Comparison of ENCODE assay signal across 8 mouse cellular contexts in genomic region chr19:47338396-47339164, GRCm38 (mm10).
DNase-seq lines count a peak whose midpoint lies in the region; ATAC-seq and TF ChIP-seq lines count a peak whose summit lies in the region.

No protein-coding gene starts in this region.

- 47% methylated on average over 24 of the region's 24 CpGs for WGBS in kidney, embryonic 16.5 days
- 24% methylated on average over 24 of the region's 24 CpGs for WGBS in embryonic facial prominence, embryonic 10.5 days
- WGBS in hindbrain, postnatal 0 days, result 26% methylated on average over 24 of the region's 24 CpGs
- WGBS in midbrain, postnatal 0 days, result 29% methylated on average over 24 of the region's 24 CpGs

- ATAC-seq in kidney, embryonic 16.5 days (ENCODE audit: low FRiP score, low TSS enrichment), result 0 out of 2 replicates have a peak, but pooled peaks have one; percentile 25
- peak; percentile 27 for ATAC-seq in hindbrain, postnatal 0 days
- ATAC-seq in midbrain, postnatal 0 days (ENCODE audit: low FRiP score), result no peak

- H3K9me3 ChIP-seq in kidney, embryonic 16.5 days (ENCODE audit: low read length), result no peaks in the 10 kb centered on the region
- H3K9me3 ChIP-seq in embryonic facial prominence, embryonic 10.5 days, result no peaks in the 10 kb centered on the region
- no peaks in the 10 kb centered on the region for H3K9me3 ChIP-seq in hindbrain, postnatal 0 days (ENCODE audit: low read length)
- no peaks in the 10 kb centered on the region for H3K9me3 ChIP-seq in midbrain, postnatal 0 days (ENCODE audit: low read length)

- peak overlapping the region; percentile 31 for H3K4me3 ChIP-seq in kidney, embryonic 16.5 days (ENCODE audit: low read length)
- peak overlapping the region; percentile 49 for H3K4me3 ChIP-seq in embryonic facial prominence, embryonic 10.5 days
- peak overlapping the region; percentile 30 for H3K4me3 ChIP-seq in hindbrain, postnatal 0 days (ENCODE audit: low read length)
- H3K4me3 ChIP-seq in midbrain, postnatal 0 days (ENCODE audit: low read depth, low read length), result peak overlapping the region; percentile 34

- no peak overlapping the region for H3K27ac ChIP-seq in kidney, embryonic 16.5 days (ENCODE audit: low read length)
- 0 out of 2 replicates have a peak overlapping the region, but pooled peaks have one; percentile 52 for H3K27ac ChIP-seq in embryonic facial prominence, embryonic 10.5 days (replicated peaks)
- H3K27ac ChIP-seq in hindbrain, postnatal 0 days, result no peak overlapping the region
- no peak overlapping the region for H3K27ac ChIP-seq in midbrain, postnatal 0 days (ENCODE audit: low read depth, low read length)

- peak overlapping the region; percentile 53 for H3K4me2 ChIP-seq in kidney, embryonic 16.5 days (replicated peaks; ENCODE audit: low read depth, low read length)
- peak overlapping the region; percentile 64 for H3K4me2 ChIP-seq in hindbrain, postnatal 0 days (ENCODE audit: low read depth, low read length)
- peak overlapping the region; percentile 64 for H3K4me2 ChIP-seq in midbrain, postnatal 0 days (ENCODE audit: low read depth, low read length, poor library complexity, severe bottlenecking)

- H3K36me3 ChIP-seq in kidney, embryonic 16.5 days (ENCODE audit: insufficient read depth, low read length), result no peaks in the 10 kb centered on the region
- no peaks in the 10 kb centered on the region for H3K36me3 ChIP-seq in embryonic facial prominence, embryonic 10.5 days (replicated peaks)
- no peaks in the 10 kb centered on the region for H3K36me3 ChIP-seq in hindbrain, postnatal 0 days (ENCODE audit: insufficient read depth, low read length)
- H3K36me3 ChIP-seq in midbrain, postnatal 0 days (ENCODE audit: insufficient read depth, low read length), result no peaks in the 10 kb centered on the region

- no peak for TF ChIP-seq CTCF in hindbrain, postnatal 0 days (IDR thresholded peaks at IDR 0.05; ENCODE audit: low read depth)
- TF ChIP-seq CTCF in midbrain, postnatal 0 days (IDR thresholded peaks at IDR 0.05), result no peak

- peaks cover 28% of the 10 kb centered on the region for H3K4me1 ChIP-seq in kidney, embryonic 16.5 days (ENCODE audit: insufficient read depth, low read length)
- H3K4me1 ChIP-seq in embryonic facial prominence, embryonic 10.5 days, result peaks cover 57% of the 10 kb centered on the region
- H3K4me1 ChIP-seq in hindbrain, postnatal 0 days (ENCODE audit: insufficient read depth, low read length), result peaks cover 22% of the 10 kb centered on the region
- H3K4me1 ChIP-seq in midbrain, postnatal 0 days (ENCODE audit: insufficient read depth, low read length), result 0 out of 2 replicates have a peak, but pooled peaks cover 3% of the 10 kb centered on the region

- H3K27me3 ChIP-seq in kidney, embryonic 16.5 days (ENCODE audit: insufficient read depth, low read length), result peaks cover 14% of the 10 kb centered on the region
- H3K27me3 ChIP-seq in embryonic facial prominence, embryonic 10.5 days (replicated peaks; ENCODE audit: low read depth, poor library complexity, severe bottlenecking), result peaks cover 49% of the 10 kb centered on the region
- 0 out of 2 replicates have a peak, but pooled peaks cover 14% of the 10 kb centered on the region for H3K27me3 ChIP-seq in hindbrain, postnatal 0 days (ENCODE audit: insufficient read depth, low read length)
- H3K27me3 ChIP-seq in midbrain, postnatal 0 days (ENCODE audit: insufficient read depth, low read length), result peaks cover 15% of the 10 kb centered on the region

- H3K9ac ChIP-seq in kidney, embryonic 16.5 days (replicated peaks; ENCODE audit: low read length), result peak overlapping the region; percentile 57; the same call in 1 of the 2 replicates
- H3K9ac ChIP-seq in hindbrain, postnatal 0 days (replicated peaks; ENCODE audit: low read length), result 0 out of 2 replicates have a peak overlapping the region, but pooled peaks have one; percentile 33
- H3K9ac ChIP-seq in midbrain, postnatal 0 days (replicated peaks; ENCODE audit: low read length, poor library complexity, severe bottlenecking), result no peak overlapping the region

- DNase-seq in kidney, postnatal 36 days, result no peak
- DNase-seq in embryonic facial prominence, embryonic 10.5 days (ENCODE audit: low spot score), result peak; percentile 41
- no peak for DNase-seq in hindbrain, postnatal 0 days (ENCODE audit: low spot score)
- no peak for DNase-seq in midbrain, postnatal 0 days (ENCODE audit: low spot score)
- no peak for DNase-seq in spleen, postnatal 36 days (ENCODE audit: low spot score in 2 of 2)
- no peak for DNase-seq in yolk sac, embryonic 10.5 days (ENCODE audit: low spot score)
- DNase-seq in retina, postnatal 1 day, result no peak
